In the genomic region with DNA sequence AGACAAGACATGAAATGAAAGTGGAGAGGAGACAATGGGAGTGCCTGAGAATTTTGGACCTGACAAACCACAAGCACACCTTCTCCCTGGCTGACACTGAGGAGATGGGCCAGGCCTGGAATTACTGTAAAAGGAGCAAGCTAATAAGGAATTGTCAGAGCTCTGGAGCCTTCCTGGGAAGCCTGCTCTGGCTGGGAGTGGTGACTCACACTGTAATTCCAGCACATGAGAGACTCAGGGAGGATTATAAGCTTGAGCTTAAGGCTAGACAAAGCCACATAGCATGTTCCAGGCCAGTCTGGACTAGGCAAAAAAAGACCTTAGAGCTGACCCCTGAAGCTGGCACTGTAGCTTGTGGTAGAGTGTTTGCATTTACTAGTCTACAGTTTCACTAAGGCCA, we compare ENCODE assay signal across 30 mouse cellular contexts. TPM values are rescaled to one million over a fixed set of nuclear protein-coding genes. Genes with fewer than 3 reads are reported as not detected.
DNase-seq lines count a peak whose midpoint lies in the region; ATAC-seq and TF ChIP-seq lines count a peak whose summit lies in the region.
"Had no signal": no experiment of that assay in that cellular context is flagged by ENCODE, and none has a peak within 500 bp of the region (broad histone marks: within the 10 kb centered on the region; RNA-seq: fewer than 3 reads in every experiment).

No protein-coding gene starts in this region.

- no peak for TF ChIP-seq POLR2A in olfactory bulb, adult 2 months (IDR thresholded peaks at IDR 0.05; ENCODE audit: insufficient read depth, low read depth, low read length)

- no peaks in the 10 kb centered on the region for H3K9me3 ChIP-seq in forebrain, embryonic 13.5 days (replicated peaks)
- H3K9me3 ChIP-seq: embryonic facial prominence, embryonic 13.5 days; embryonic facial prominence, embryonic 15.5 days; forebrain, embryonic 10.5 days; forebrain, embryonic 12.5 days; forebrain, embryonic 15.5 days; G1E had no signal

- POLR2A ChIA-PET in Patski (lab: Charles Lee), result no interaction called here

- in situ Hi-C loops in Patski (cut with MboI; ENCODE audit: low pct_unique_long_range_greater_than_20kb), result no loop called here

- peaks cover 10% of the 10 kb centered on the region for H3K27me3 ChIP-seq in Patski
- no peaks in the 10 kb centered on the region for H3K27me3 ChIP-seq in forebrain, embryonic 13.5 days
- H3K27me3 ChIP-seq: CH12.LX; embryonic facial prominence, embryonic 13.5 days; embryonic facial prominence, embryonic 15.5 days; forebrain, embryonic 12.5 days; forebrain, embryonic 15.5 days had no signal

- H3K36me3 ChIP-seq in forebrain, embryonic 13.5 days (ENCODE audit: poor library complexity, severe bottlenecking), result no peaks in the 10 kb centered on the region
- H3K36me3 ChIP-seq: embryonic facial prominence, embryonic 13.5 days; embryonic facial prominence, embryonic 15.5 days; forebrain, embryonic 10.5 days; forebrain, embryonic 12.5 days; forebrain, embryonic 15.5 days; G1E had no signal

- CTCF ChIA-PET in Patski (lab: Charles Lee), result interaction anchor here (0.7 to 1.6 kb wide), 5 partner anchors 9 to 130 kb away, joined by 3 to 4 read pairs (median 3); no protein-coding TSS in a partner anchor

- no peak overlapping the region for H3K9ac ChIP-seq in forebrain, embryonic 13.5 days
- H3K9ac ChIP-seq: embryonic facial prominence, embryonic 13.5 days; embryonic facial prominence, embryonic 15.5 days; forebrain, embryonic 12.5 days; forebrain, embryonic 15.5 days; forebrain, postnatal 0 days had no signal

- DNase-seq in retina, adult 2 months (ENCODE audit: low read depth, low spot score), result peak; percentile 15
- DNase-seq in retina, postnatal 1 day, result no peak
- DNase-seq in Muller cell, postnatal 12 days (ENCODE audit: inconsistent ontology term), result peak; percentile 20
- no peak for DNase-seq in Patski (ENCODE audit: low read depth, low spot score)
- DNase-seq in layer of hippocampus, adult 9-10 months (ENCODE audit: low spot score), result no peak
- DNase-seq: adrenal gland, adult 2 months; adrenal gland, postnatal 10 days; adrenal gland, postnatal 25 days; B cell, adult 2 months; cerebellum, adult 11-12 months; cerebellum, adult 2 months; cerebellum, adult 9-10 months; cerebellum, postnatal 10 days; cerebellum, postnatal 25 days; embryo, embryonic 11 days; forebrain, postnatal 0 days had no signal

- H3K27ac ChIP-seq in olfactory bulb, adult 2 months (ENCODE audit: insufficient read depth, low read depth, low read length), result peak overlapping the region; percentile 46
- H3K27ac ChIP-seq in forebrain, embryonic 13.5 days, result no peak overlapping the region
- H3K27ac ChIP-seq: embryonic facial prominence, embryonic 13.5 days; embryonic facial prominence, embryonic 15.5 days; forebrain, embryonic 10.5 days; forebrain, embryonic 12.5 days; forebrain, embryonic 15.5 days had no signal

- H3K4me2 ChIP-seq in forebrain, embryonic 13.5 days, result no peak overlapping the region
- H3K4me2 ChIP-seq: embryonic facial prominence, embryonic 13.5 days; embryonic facial prominence, embryonic 15.5 days; forebrain, embryonic 12.5 days; forebrain, embryonic 15.5 days had no signal

- H3K4me1 ChIP-seq in olfactory bulb, adult 2 months (ENCODE audit: control insufficient read depth, insufficient read depth, low read length), result peaks cover 11% of the 10 kb centered on the region
- H3K4me1 ChIP-seq in forebrain, embryonic 13.5 days, result peaks cover 9% of the 10 kb centered on the region
- H3K4me1 ChIP-seq: embryonic facial prominence, embryonic 15.5 days had no signal

- ATAC-seq in Patski, result peak; percentile 54
- no peak for ATAC-seq in frontal cortex, adult (ENCODE audit: low TSS enrichment)
- ATAC-seq in forebrain, embryonic 13.5 days, result no peak
- ATAC-seq: CD4-positive, CD25-positive, alpha-beta regulatory T cell, adult 4 months; forebrain, embryonic 15.5 days; forebrain, postnatal 0 days had no signal

- no peak for TF ChIP-seq CTCF in Patski (IDR thresholded peaks at IDR 0.05)
- no peak for TF ChIP-seq CTCF in olfactory bulb, adult 2 months (IDR thresholded peaks at IDR 0.05; ENCODE audit: insufficient read depth, low read depth, low read length)

- no peak overlapping the region for H3K4me3 ChIP-seq in olfactory bulb, adult 2 months (ENCODE audit: insufficient read depth, low read depth, low read length)
- no peak overlapping the region for H3K4me3 ChIP-seq in forebrain, embryonic 13.5 days
- H3K4me3 ChIP-seq: embryonic facial prominence, embryonic 13.5 days; embryonic facial prominence, embryonic 15.5 days; erythroblast, embryonic 14.5 days; forebrain, embryonic 10.5 days; forebrain, embryonic 12.5 days; forebrain, embryonic 15.5 days had no signal

RNA-seq across cellular contexts. Expression of a gene that starts 24.6 kb away (rescaled TPM):
- polyA plus RNA-seq in Patski (2021), result not detected
- polyA plus RNA-seq in olfactory bulb, adult 2 months (2012; ENCODE audit: insufficient read depth, insufficient read length, low replicate concordance, missing spikeins), result not detected in 2 replicates
- not detected in 2 replicates for polyA plus RNA-seq in forebrain, embryonic 13.5 days (2015; fragmentation: Nextera tagmentation; extraction: Ambion mirVana)
- polyA plus RNA-seq: adrenal gland, adult 2 months; CD4-positive, CD25-positive, alpha-beta regulatory T cell, adult 4 months; cerebellum, adult 2 months; embryonic facial prominence, embryonic 11.5 days; embryonic facial prominence, embryonic 13.5 days; embryonic facial prominence, embryonic 15.5 days; erythroblast, embryonic 14.5 days; forebrain, embryonic 10.5 days; forebrain, embryonic 12.5 days; forebrain, embryonic 15.5 days; forebrain, postnatal 0 days; frontal cortex, adult 2 months; G1E had no signal

RNA-seq across cellular contexts. Expression of a gene that starts 25.6 kb away (rescaled TPM):
- polyA plus RNA-seq in Patski (2021), result 19.1 TPM
- 61.7 and 69.9 TPM in 2 replicates for polyA plus RNA-seq in olfactory bulb, adult 2 months (2012; ENCODE audit: insufficient read depth, insufficient read length, low replicate concordance, missing spikeins)
- polyA plus RNA-seq in forebrain, embryonic 13.5 days (2015; fragmentation: Nextera tagmentation; extraction: Ambion mirVana), result 7.5 and 7.7 TPM in 2 replicates

Comparison
In these comparisons a context has a peak if more than half of its experiments do, and no peak if none do; other contexts are left out.
1. DNase-seq: peak in retina, adult 2 months (single experiment) and Muller cell, postnatal 12 days (single experiment); none in retina, postnatal 1 day (single experiment), Patski (single experiment) and layer of hippocampus, adult 9-10 months (single experiment).